Mouse (Mus musculus): ENCODE measurements at regions not wholly inside any gene's neighbourhood (a gene's known extent, or its start where the extent isn't known, plus 50 kb on each side); places are given as distances from the start of the nearest gene placed in this dataset.

DNA sequence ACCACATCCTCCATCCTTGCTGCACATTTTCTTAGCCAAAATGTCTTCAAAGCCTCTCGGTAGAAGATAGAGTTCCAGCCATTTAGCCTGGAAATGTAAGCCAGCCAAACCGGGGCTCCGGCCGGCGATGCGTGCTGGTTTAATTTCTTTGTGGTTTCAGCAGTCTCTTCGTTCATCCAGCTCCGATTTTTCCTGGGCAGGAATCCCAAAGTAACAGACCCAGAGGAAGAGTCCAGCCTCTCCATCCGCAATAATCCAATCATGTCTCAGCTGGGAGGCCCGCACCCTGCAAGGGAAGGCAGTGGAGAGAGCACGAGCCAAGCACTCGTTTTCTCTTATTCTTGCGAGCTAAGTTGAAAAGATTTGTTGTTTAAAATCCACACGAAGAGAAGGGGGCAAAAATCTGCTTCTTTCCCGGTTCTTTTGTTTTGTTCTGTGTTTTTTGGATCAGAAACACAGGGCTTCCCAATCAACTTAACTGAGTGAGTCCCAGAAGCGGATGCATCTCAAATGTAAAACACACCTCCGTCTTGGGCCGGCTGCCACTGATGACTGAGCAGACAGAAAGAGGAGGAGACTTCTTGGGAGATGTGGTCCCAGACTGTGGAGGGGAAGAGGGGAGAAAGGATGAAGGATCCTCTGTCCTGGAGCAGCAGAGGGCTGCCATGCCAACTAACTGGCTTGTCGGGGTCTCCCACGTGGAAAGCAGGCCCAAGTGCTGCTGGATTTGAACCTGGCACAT, 405.1 kb upstream of the Tbx3 start:
- H3K36me3 ChIP-seq: no peaks in the 10 kb centered on the region
- ATAC-seq (ENCODE audit: low FRiP score): no peak
- no peaks in the 10 kb centered on the region for H3K4me1 ChIP-seq
- H3K27me3 ChIP-seq: no peaks in the 10 kb centered on the region
- H3K9ac ChIP-seq: no peak overlapping the region
- H3K4me3 ChIP-seq: no peak overlapping the region
- no peak overlapping the region for H3K27ac ChIP-seq
- no peaks in the 10 kb centered on the region for H3K9me3 ChIP-seq (replicated peaks)
- 73% methylated on average over 20 of the region's 20 CpGs for WGBS
- H3K4me2 ChIP-seq (replicated peaks): no peak overlapping the region

GRCm38 (mm10) chr5:119271234-119271852, 399.1 kb upstream of the Tbx3 start:
- Histone ChIP-seq H3K27me3 (no peaks in the 10 kb centered on the region), H3K27ac (no peak overlapping the region), H3K4me2 (replicated peaks) (no peak overlapping the region), H3K4me1 (no peaks in the 10 kb centered on the region), H3K9me3 (replicated peaks) (no peaks in the 10 kb centered on the region), H3K36me3 (no peaks in the 10 kb centered on the region), H3K9ac (no peak overlapping the region), H3K4me3 (no peak overlapping the region)
- ATAC-seq (ENCODE audit: low FRiP score): no peak
- WGBS: 77% methylated on average over 26 of the region's 26 CpGs

- no peak for ATAC-seq (ENCODE audit: low FRiP score)
- Histone ChIP-seq H3K27me3 (no peaks in the 10 kb centered on the region), H3K27ac (no peak overlapping the region), H3K9me3 (replicated peaks) (no peaks in the 10 kb centered on the region), H3K4me3 (no peak overlapping the region), H3K36me3 (no peaks in the 10 kb centered on the region), H3K4me2 (replicated peaks) (no peak overlapping the region), H3K4me1 (no peaks in the 10 kb centered on the region), H3K9ac (no peak overlapping the region)
- WGBS: 82% methylated on average over 7 of the region's 7 CpGs
These were observed 397.3 kb upstream of the Tbx3 start for GRCm38 (mm10) chr5:119273203-119273602.

GRCm38 (mm10) chr5:119273615-119274014, 396.9 kb upstream of the Tbx3 start:
- WGBS: 84% methylated on average over 3 of the region's 3 CpGs
- Histone ChIP-seq H3K9me3 (replicated peaks) (no peaks in the 10 kb centered on the region), H3K4me1 (no peaks in the 10 kb centered on the region), H3K4me3 (no peak overlapping the region), H3K27me3 (no peaks in the 10 kb centered on the region), H3K36me3 (no peaks in the 10 kb centered on the region), H3K9ac (no peak overlapping the region), H3K4me2 (replicated peaks) (no peak overlapping the region), H3K27ac (no peak overlapping the region)
- no peak for ATAC-seq (ENCODE audit: low FRiP score)

DNA sequence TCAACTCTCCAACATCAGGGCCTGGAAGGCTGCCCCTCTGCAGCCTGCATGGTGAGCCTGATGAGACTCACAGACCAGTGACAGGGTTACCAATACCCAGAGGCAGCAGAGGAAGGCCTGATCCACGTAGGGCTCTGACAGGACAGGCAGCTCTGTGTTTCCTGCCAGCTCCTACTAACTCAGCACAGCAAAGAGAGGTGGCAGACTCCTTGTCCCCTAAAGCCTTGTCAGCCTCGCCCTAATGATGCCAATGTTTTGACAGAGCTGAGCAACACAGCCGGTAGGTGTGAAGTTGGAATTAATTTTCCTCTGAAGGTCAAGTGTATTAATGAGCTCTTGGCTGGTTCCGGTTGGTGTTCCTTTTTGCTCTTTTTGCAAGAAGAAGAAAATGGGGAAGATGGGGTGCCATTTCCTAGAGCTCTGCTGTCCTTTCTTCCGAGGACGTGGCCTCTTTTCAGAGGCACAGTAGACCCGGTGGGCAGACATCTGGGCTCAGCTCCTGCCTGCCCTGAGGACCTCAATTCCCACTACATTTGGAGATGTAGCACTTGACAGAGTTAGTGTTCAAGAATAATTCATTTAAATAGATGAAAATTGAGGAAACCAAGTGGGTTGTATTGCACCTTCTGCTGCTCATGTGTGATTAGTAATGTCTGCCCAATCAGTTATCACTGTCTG, 395.5 kb upstream of the Tbx3 start:
- Histone ChIP-seq H3K4me3 (no peak overlapping the region), H3K4me2 (replicated peaks) (no peak overlapping the region), H3K9me3 (replicated peaks) (no peaks in the 10 kb centered on the region), H3K36me3 (no peaks in the 10 kb centered on the region), H3K9ac (no peak overlapping the region), H3K27ac (no peak overlapping the region), H3K27me3 (no peaks in the 10 kb centered on the region), H3K4me1 (no peaks in the 10 kb centered on the region)
- no peak for ATAC-seq (ENCODE audit: low FRiP score)
- WGBS: 78% methylated on average over 7 of the region's 7 CpGs

DNA sequence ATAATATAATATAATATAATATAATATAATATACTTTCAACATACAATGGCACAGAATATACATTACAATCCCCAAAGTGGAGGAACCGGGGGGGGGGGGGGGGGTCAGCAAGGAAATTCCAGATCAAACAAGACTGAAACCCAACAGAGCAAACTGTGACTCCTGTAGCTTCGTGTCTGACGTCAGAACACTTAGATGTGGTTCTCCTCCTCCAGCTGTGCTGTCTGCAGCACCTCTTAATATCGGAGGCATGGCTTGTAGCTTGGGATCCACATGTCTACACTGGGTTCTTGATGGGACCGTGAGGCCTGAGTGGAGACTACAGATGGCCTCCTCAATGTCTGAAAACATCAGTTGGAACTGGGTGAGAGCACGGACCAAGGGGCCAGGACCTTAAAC, 390.3 kb upstream of the Tbx3 start:
- H3K4me1 ChIP-seq: no peaks in the 10 kb centered on the region
- no peak overlapping the region for H3K4me2 ChIP-seq (replicated peaks)
- no peak overlapping the region for H3K4me3 ChIP-seq
- no peaks in the 10 kb centered on the region for H3K36me3 ChIP-seq
- H3K9me3 ChIP-seq (replicated peaks): no peaks in the 10 kb centered on the region
- WGBS: 90% methylated on average over 6 of the region's 6 CpGs
- no peaks in the 10 kb centered on the region for H3K27me3 ChIP-seq
- no peak overlapping the region for H3K9ac ChIP-seq
- no peak overlapping the region for H3K27ac ChIP-seq
- ATAC-seq (ENCODE audit: low FRiP score): no peak

GRCm38 (mm10) chr5:119289808-119290207, 380.7 kb upstream of the Tbx3 start:
- no peaks in the 10 kb centered on the region; the same call in 1 of the 2 replicates for H3K27me3 ChIP-seq
- H3K27ac ChIP-seq: no peak overlapping the region
- H3K4me1 ChIP-seq: no peaks in the 10 kb centered on the region
- H3K9me3 ChIP-seq (replicated peaks): no peaks in the 10 kb centered on the region
- no peak for ATAC-seq (ENCODE audit: low FRiP score)
- H3K4me2 ChIP-seq (replicated peaks): no peak overlapping the region
- H3K4me3 ChIP-seq: no peak overlapping the region
- WGBS: 71% methylated on average over 5 of the region's 5 CpGs
- H3K36me3 ChIP-seq: no peaks in the 10 kb centered on the region
- H3K9ac ChIP-seq: no peak overlapping the region

DNA sequence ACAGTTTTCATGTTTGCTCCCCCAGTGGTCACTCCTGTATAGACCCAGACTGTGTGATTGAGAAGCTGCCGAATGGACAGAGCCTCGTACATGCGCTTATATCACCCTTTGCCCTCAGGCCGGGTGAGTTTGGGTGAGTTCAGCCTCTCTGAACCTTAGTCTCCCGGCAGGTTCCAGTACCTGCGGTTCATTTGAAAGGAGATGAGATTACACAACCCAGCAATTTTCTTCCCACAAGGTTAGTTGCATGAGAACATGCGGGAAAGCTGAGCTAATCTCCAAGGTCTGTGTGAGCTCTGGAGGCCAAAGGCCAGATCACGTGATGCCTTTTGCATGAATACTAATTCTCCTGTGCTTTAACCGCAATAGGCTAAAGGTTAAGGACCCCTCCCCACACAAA, 378.1 kb upstream of the Tbx3 start:
- Histone ChIP-seq H3K9me3 (replicated peaks) (no peaks in the 10 kb centered on the region), H3K4me3 (no peak overlapping the region), H3K4me2 (replicated peaks) (no peak overlapping the region), H3K27me3 (no peaks in the 10 kb centered on the region), H3K36me3 (no peaks in the 10 kb centered on the region), H3K4me1 (no peaks in the 10 kb centered on the region), H3K27ac (no peak overlapping the region), H3K9ac (no peak overlapping the region)
- no peak for ATAC-seq (ENCODE audit: low FRiP score)
- WGBS: 81% methylated on average over 9 of the region's 9 CpGs

- Histone ChIP-seq H3K36me3 (no peaks in the 10 kb centered on the region), H3K27me3 (no peaks in the 10 kb centered on the region), H3K9ac (no peak overlapping the region), H3K4me1 (no peaks in the 10 kb centered on the region), H3K4me3 (no peak overlapping the region), H3K9me3 (replicated peaks) (no peaks in the 10 kb centered on the region), H3K4me2 (replicated peaks) (no peak overlapping the region), H3K27ac (no peak overlapping the region)
- no peak for ATAC-seq (ENCODE audit: low FRiP score)
- WGBS: 83% methylated on average over 1 of the region's 1 CpGs
These were observed 377.6 kb upstream of the Tbx3 start for GRCm38 (mm10) chr5:119292889-119293288.

DNA sequence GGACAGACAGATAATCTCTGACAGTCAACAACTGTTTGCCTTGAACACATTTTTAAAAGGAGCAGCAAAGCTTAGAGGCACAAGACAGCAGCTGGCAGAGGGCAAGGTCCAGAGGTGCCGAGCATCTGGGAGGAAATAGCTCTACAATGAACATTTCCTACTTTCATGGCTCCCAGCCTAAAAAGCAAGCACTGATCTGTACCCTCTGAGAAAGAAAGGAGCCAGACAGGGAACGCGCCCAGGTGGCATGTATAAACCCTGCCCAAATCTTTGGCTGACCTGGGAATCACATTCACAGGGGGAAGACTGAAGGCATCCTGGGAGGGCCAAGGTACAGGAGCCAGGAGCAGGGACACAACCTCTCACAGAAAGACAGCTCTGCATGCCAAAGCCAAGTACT, 371.2 kb upstream of the Tbx3 start:
- Histone ChIP-seq H3K27me3 (peaks cover 8% of the 10 kb centered on the region), H3K4me1 (peaks cover 4% of the 10 kb centered on the region; the same call in 1 of the 2 replicates), H3K36me3 (no peaks in the 10 kb centered on the region), H3K4me3 (no peak overlapping the region), H3K9ac (no peak overlapping the region), H3K4me2 (replicated peaks) (no peak overlapping the region), H3K27ac (no peak overlapping the region), H3K9me3 (replicated peaks) (no peaks in the 10 kb centered on the region)
- WGBS: 73% methylated on average over 3 of the region's 3 CpGs
- ATAC-seq (ENCODE audit: low FRiP score): no peak

DNA sequence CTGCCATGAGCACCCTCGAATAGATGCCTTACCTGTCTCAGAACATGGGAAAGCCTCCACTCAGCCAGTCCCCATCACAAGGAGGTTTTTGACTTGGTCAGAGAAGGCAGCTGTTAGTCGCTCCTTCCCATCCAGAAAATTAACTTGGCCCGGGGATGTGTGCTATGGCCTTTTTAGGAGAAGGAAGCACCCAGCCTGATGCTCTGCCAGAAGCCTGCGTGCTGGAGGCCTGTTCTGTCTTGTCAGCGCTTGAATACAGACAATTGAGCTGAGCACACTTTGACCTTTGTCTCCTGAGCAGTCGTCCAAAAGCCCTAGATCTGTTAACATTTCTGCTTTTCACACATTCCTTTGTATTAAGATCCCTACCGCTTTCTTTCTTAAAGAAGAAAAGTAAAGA, 370.4 kb upstream of the Tbx3 start:
- no peak overlapping the region for H3K9ac ChIP-seq
- H3K4me1 ChIP-seq: peaks cover 4% of the 10 kb centered on the region; the same call in 1 of the 2 replicates
- peaks cover 8% of the 10 kb centered on the region for H3K27me3 ChIP-seq
- H3K4me3 ChIP-seq: no peak overlapping the region
- no peak overlapping the region for H3K27ac ChIP-seq
- H3K36me3 ChIP-seq: no peaks in the 10 kb centered on the region
- H3K9me3 ChIP-seq (replicated peaks): no peaks in the 10 kb centered on the region
- WGBS: 21% methylated on average over 7 of the region's 7 CpGs
- no peak overlapping the region for H3K4me2 ChIP-seq (replicated peaks)
- ATAC-seq (ENCODE audit: low FRiP score): no peak

DNA sequence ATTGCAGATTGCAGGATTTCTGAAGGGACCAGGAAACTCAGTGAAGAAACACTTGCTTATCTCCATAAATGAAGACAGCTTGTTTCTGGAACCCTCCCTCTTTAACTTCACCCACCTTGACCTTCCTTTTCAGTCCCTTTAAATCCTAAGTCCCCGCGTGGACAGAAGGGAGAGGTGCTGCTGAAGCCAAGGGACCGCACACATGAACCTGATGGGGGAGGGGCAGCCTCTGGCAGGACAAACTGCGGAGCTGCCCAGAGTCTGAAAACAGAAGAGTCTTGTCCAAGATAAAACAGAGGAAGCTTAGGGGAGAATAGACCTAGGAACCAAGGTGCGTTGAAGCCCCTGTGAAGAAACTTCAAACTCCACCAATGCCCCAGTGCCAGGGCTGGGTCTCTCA, 368.9 kb upstream of the Tbx3 start:
- no peaks in the 10 kb centered on the region for H3K36me3 ChIP-seq
- no peak overlapping the region for H3K4me2 ChIP-seq (replicated peaks)
- peaks cover 8% of the 10 kb centered on the region for H3K27me3 ChIP-seq
- no peak overlapping the region for H3K4me3 ChIP-seq
- peaks cover 4% of the 10 kb centered on the region; the same call in 1 of the 2 replicates for H3K4me1 ChIP-seq
- H3K9ac ChIP-seq: no peak overlapping the region
- ATAC-seq (ENCODE audit: low FRiP score): no peak
- WGBS: 28% methylated on average over 5 of the region's 5 CpGs
- H3K9me3 ChIP-seq (replicated peaks): no peaks in the 10 kb centered on the region
- no peak overlapping the region for H3K27ac ChIP-seq
